Mouse (Mus musculus): ENCODE measurements around the gene Zfp384.

- no peak for TF ChIP-seq CTCF (IDR thresholded peaks at IDR 0.05; ENCODE audit: extremely low read depth, insufficient read depth, insufficient read length, insufficient replicate concordance)
- TF ChIP-seq POLR2A (IDR thresholded peaks at IDR 0.05; ENCODE audit: low read depth, low read length) = no peak
These were observed 73.9 kb downstream of the Zfp384 start for GRCm38 (mm10) chr6:125082801-125083386.

Data from spleen, adult 2 months (tissue).